Mouse (Mus musculus) heart, postnatal 0 days (tissue): ENCODE results near the gene Mxd3. TPM values are rescaled to one million over a fixed set of nuclear protein-coding genes. Genes with fewer than 3 reads are reported as not detected.

Experiments used
- ATAC-seq: fragments of 200-750 bp; cut with Nextera tagmentation; 2 replicates; pipeline ENCODE4 v1.8.0; 2017; ENCODE audit warnings: low read depth, moderate number of reproducible peaks, moderate library complexity; ENCODE audit not compliant: insufficient read depth
- DNase-seq: peaks from one replicate; pipeline ENCODE4 v3.0.0-alpha.2; 2016; ENCODE audit warnings: low spot score
- H3K27ac ChIP-seq: fragments of 300-500 bp; sonication (generic); 2 replicates; pipeline ENCODE4 v1.5.1; 2014; ENCODE audit warnings: low read depth, mild to moderate bottlenecking
- H3K27me3 ChIP-seq: fragments of 300-500 bp; sonication (generic); 2 replicates; pipeline ENCODE4 v1.6.1; 2014; ENCODE audit warnings: low read length, mixed read lengths; ENCODE audit not compliant: control insufficient read depth, insufficient read depth
- H3K36me3 ChIP-seq: fragments of 300-500 bp; sonication (generic); replicated peaks from 2 replicates; pipeline ENCODE4 v1.6.1; 2014; ENCODE audit warnings: low read length, mixed read lengths; ENCODE audit not compliant: control insufficient read depth, insufficient read depth
- H3K4me1 ChIP-seq: fragments of 300-500 bp; sonication (generic); 2 replicates; pipeline ENCODE4 v1.6.1; 2014; ENCODE audit warnings: antibody characterized with exemption; ENCODE audit not compliant: control insufficient read depth, insufficient read depth
- H3K4me2 ChIP-seq: fragments of 300-500 bp; sonication (generic); 2 replicates; pipeline ENCODE4 v1.6.1; 2014; ENCODE audit warnings: low read depth, mild to moderate bottlenecking, low read length, moderate library complexity
- H3K4me3 ChIP-seq: fragments of 300-500 bp; sonication (generic); 2 replicates; pipeline ENCODE4 v1.5.1; 2014; ENCODE audit warnings: low read depth, low read length
- H3K9ac ChIP-seq: fragments of 300-500 bp; sonication (generic); replicated peaks from 2 replicates; pipeline ENCODE4 v1.6.1; 2014; ENCODE audit warnings: low read depth, low read length, mixed read lengths
- H3K9me3 ChIP-seq: fragments of 300-500 bp; sonication (generic); replicated peaks from 2 replicates; pipeline ENCODE4 v1.6.1; 2016; ENCODE audit warnings: low read length; ENCODE audit not compliant: control insufficient read depth
- CTCF ChIP-seq: IDR thresholded peaks from 2 replicates; pipeline ENCODE4 v1.5.1; 2016; ENCODE audit warnings: antibody characterized with exemption, control low read depth, low read depth
- EP300 ChIP-seq: IDR thresholded peaks from 2 replicates; pipeline ENCODE4 v1.6.1; 2016; ENCODE audit warnings: antibody characterized with exemption, low read depth
- WGBS: fragments of 180-500 bp; shearing (Covaris S2); extraction: QIAGEN DNeasy Blood & Tissue Kit; methylation state at CpG from one replicate; pipeline ENCODE4 v1.1.7; 2014; 5-methylcytosine and 5-hydroxymethylcytosine counted together
- polyA plus RNA-seq: library from polyadenylated mRNA; unstranded; fragments of >200 nt; fragmentation: Nextera tagmentation; extraction: Ambion mirVana; gene quantifications from 2 replicates; pipeline ENCODE4 v1.2.1, GENCODE M21; 2015
- total RNA-seq: library from RNA; depleted of rRNA; stranded (reverse); fragments of >200 nt; gene quantifications from 2 replicates; pipeline ENCODE4 v1.2.3, GENCODE M21; 2014; ENCODE audit warnings: low replicate concordance

Mxd3 gene
- total and polyA plus RNA-seq, 2 experiments from 2014 or later = 8.6 to 33.1 TPM

GRCm38 (mm10) chr13:55322130-55322825 lies 7.3 kb downstream of the Mxd3 start:
- WGBS = under 1% methylated on average over 31 of the region's 31 CpGs
- H3K9me3 ChIP-seq = no peaks in the 10 kb centered on the region
- TF ChIP-seq EP300 = no peak
- peak; percentile 36 for TF ChIP-seq CTCF
- peaks cover 10% of the 10 kb centered on the region for H3K4me1 ChIP-seq
- H3K27me3 ChIP-seq = no peaks in the 10 kb centered on the region
- H3K36me3 ChIP-seq = peaks cover 39% of the 10 kb centered on the region
- H3K4me3 ChIP-seq = peak overlapping the region; percentile 82
- peak overlapping the region; percentile 95 for H3K4me2 ChIP-seq
- peak; percentile 64 for DNase-seq
- peak overlapping the region; percentile 90 for H3K9ac ChIP-seq
- ATAC-seq = no peak
- H3K27ac ChIP-seq = peak overlapping the region; percentile 75

DNA sequence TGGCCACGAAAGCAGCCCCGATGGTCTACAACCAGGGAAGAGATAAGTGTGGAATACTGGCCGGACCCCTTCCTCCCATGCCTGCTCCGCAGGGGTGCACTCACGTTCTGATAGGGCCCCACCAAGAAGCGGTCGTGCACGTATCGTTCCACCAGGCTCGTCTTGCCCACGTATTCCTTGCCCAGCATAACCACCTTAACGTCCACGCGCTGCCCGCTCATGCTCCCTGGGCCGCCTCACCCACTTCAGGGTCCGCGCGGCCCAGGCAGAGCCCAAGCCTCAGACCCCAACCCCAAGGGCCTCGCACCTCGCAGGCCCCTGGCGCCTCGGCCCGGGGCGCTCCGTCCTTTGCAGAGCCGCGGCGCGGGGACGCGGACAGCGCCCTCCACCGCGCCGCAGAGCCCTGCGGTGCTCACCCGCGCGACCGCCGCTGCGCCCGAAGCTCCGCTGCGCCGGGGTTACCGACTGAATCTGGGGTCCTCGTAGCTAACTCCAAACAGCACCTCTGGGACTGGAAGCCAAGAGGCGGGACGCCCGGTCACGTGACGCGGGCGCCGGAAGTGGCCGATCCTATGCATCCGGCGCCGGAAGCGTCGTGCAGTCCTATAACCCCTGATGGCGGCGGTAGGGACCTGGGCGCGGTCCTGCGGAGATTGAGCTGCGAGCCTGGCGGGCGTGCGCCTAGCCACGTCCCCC lies 8.0 kb downstream of the Mxd3 start, which contains the start of gene Rab24:
Gene Rab24 (minus strand): TSS at position 513 of the 696 bp plus-strand sequence.
- Histone ChIP-seq H3K9me3 (no peaks in the 10 kb centered on the region), H3K27ac (peak within 1 kb of the TSS; percentile 75), H3K36me3 (peaks cover 39% of the 10 kb centered on the region), H3K27me3 (no peaks in the 10 kb centered on the region), H3K4me3 (peak within 1 kb of the TSS; percentile 82), H3K9ac (peak within 1 kb of the TSS; percentile 90), H3K4me2 (peak within 1 kb of the TSS; percentile 95), H3K4me1 (peaks cover 10% of the 10 kb centered on the region)
- ATAC-seq = peak; percentile 94
- WGBS = 0% methylated on average over 70 of the region's 73 CpGs
- DNase-seq = peak; percentile 87
- TF ChIP-seq CTCF (no peak), EP300 (no peak)

GRCm38 (mm10) chr13:55319931-55320533 lies 9.6 kb downstream of the Mxd3 start, which contains the start of gene Prelid1:
Gene Prelid1, plus strand, starts transcription at chr13:55320500.
- peaks cover 40% of the 10 kb centered on the region for H3K36me3 ChIP-seq
- peak within 1 kb of the TSS; percentile 75 for H3K27ac ChIP-seq
- peak within 1 kb of the TSS; percentile 95 for H3K4me2 ChIP-seq
- H3K27me3 ChIP-seq = no peaks in the 10 kb centered on the region
- peak within 1 kb of the TSS; percentile 90 for H3K9ac ChIP-seq
- peak; percentile 15 for DNase-seq
- no peak for TF ChIP-seq EP300
- TF ChIP-seq CTCF = no peak
- peaks cover 10% of the 10 kb centered on the region for H3K4me1 ChIP-seq
- WGBS = 36% methylated on average over 4 of the region's 4 CpGs
- H3K9me3 ChIP-seq = no peaks in the 10 kb centered on the region
- peak within 1 kb of the TSS; percentile 82 for H3K4me3 ChIP-seq
- ATAC-seq = no peak

GRCm38 (mm10) chr13:55318351-55318750 lies 11.3 kb downstream of the Mxd3 start:
- 81% methylated on average over 3 of the region's 3 CpGs for WGBS
- no peak overlapping the region for H3K27ac ChIP-seq
- H3K4me3 ChIP-seq = no peak overlapping the region
- H3K9me3 ChIP-seq = no peaks in the 10 kb centered on the region
- no peak for ATAC-seq
- no peak for DNase-seq
- H3K4me1 ChIP-seq = peaks cover 10% of the 10 kb centered on the region
- H3K9ac ChIP-seq = no peak overlapping the region
- H3K27me3 ChIP-seq = no peaks in the 10 kb centered on the region
- peaks cover 43% of the 10 kb centered on the region for H3K36me3 ChIP-seq
- TF ChIP-seq CTCF (no peak), EP300 (no peak)
- H3K4me2 ChIP-seq = no peak overlapping the region

GRCm38 (mm10) chr13:55314891-55315412 lies 14.7 kb downstream of the Mxd3 start:
- H3K36me3 ChIP-seq = peaks cover 73% of the 10 kb centered on the region
- TF ChIP-seq CTCF = no peak
- no peak for TF ChIP-seq EP300

More at GRCm38 (mm10) chr13:55314891-55315412, 14.7 kb downstream of the Mxd3 start:
- no peak overlapping the region for H3K9ac ChIP-seq
- ATAC-seq (no peak), DNase-seq (no peak)
- WGBS = 75% methylated on average over 2 of the region's 2 CpGs
- no peaks in the 10 kb centered on the region for H3K4me1 ChIP-seq
- H3K9me3 ChIP-seq = no peaks in the 10 kb centered on the region
- no peak overlapping the region for H3K4me3 ChIP-seq
- no peak overlapping the region for H3K27ac ChIP-seq
- H3K27me3 ChIP-seq = no peaks in the 10 kb centered on the region
- H3K4me2 ChIP-seq = no peak overlapping the region
